Mouse (Mus musculus): ENCODE measurements around the gene Klc1. TPM values are rescaled to one million over a fixed set of nuclear protein-coding genes. Genes with fewer than 3 reads are reported as not detected.

The Klc1 gene
- total and polyA plus RNA-seq, 2 experiments, result 17.4 to 18.8 TPM

DNA sequence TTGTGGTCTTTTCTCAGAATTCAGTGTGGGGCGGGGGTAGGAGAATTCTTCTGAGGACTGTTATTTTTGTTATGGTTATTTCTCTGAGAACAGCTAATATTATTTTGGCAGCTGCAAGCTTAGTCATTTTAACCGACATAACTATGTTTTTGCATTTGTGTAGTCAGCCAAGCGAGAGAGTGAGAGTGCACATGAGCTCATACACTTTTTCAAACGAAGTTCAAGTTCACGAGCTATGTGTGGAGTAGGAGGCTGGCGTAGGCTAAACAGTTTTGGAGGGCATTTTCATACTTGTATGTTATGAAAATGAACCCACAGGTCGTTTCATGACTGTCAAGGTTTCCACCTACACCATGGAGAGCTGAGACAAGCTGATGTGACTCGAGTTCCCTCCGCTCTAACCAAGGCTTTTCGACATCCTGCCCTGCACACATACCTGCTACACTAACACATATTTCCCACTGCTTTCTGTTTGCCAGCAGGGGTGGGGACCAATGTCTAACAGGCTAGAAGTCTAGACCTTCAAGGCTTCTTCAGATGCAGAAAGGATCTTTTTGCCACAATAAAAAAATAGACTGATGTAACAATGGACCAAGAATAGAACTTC is 9.8 kb downstream of the Klc1 start:
- Histone ChIP-seq H3K27me3 (ENCODE audit: control insufficient read depth, insufficient read depth, low read length) (no peaks in the 10 kb centered on the region), H3K4me3 (ENCODE audit: insufficient read depth, low read depth, low read length) (no peak overlapping the region), H3K4me1 (ENCODE audit: control insufficient read depth, insufficient read depth, low read length) (peaks cover 3% of the 10 kb centered on the region; the same call in 1 of the 2 replicates), H3K9ac (ENCODE audit: low read depth, low read length) (no peak overlapping the region), H3K36me3 (ENCODE audit: control insufficient read depth, insufficient read depth, low read length) (peaks cover 9% of the 10 kb centered on the region; the same call in 1 of the 2 replicates), H3K27ac (replicated peaks; ENCODE audit: insufficient read depth, low read depth, low read length) (no peak overlapping the region), H3K79me2 (ENCODE audit: control insufficient read depth, insufficient read depth, low read length) (peaks cover 34% of the 10 kb centered on the region)
- no peak for DNase-seq (ENCODE audit: extremely low read depth, low read depth, low spot score)
- TF ChIP-seq POLR2A (IDR thresholded peaks at IDR 0.05; ENCODE audit: extremely low read depth, insufficient read depth, low read length), result no peak
- TF ChIP-seq CTCF (IDR thresholded peaks at IDR 0.05; ENCODE audit: low read depth, low read length), result no peak
- WGBS, result 93% methylated on average over 10 of the region's 10 CpGs

DNA sequence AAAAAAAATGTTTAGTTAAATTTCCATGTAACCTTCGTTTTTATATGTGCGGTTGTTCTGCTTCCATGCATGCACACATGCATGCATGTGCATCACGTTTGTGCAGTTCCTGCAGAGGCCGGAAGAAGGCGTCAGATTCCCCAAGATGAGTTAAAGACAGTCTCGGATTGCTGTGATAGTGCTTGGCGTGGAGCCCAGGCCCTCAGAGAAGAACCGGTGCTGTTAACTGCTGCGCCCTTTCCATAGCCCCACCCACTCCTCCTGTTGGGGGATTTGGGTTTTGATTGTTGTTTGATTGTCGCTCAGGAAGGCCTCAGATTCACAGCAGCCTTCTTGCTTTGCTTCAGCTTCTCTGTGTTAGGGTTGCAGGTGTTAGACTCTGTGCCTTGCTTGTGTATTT is 10.7 kb downstream of the Klc1 start:
- Histone ChIP-seq H3K4me1 (ENCODE audit: control insufficient read depth, insufficient read depth, low read length) (peaks cover 3% of the 10 kb centered on the region; the same call in 1 of the 2 replicates), H3K79me2 (ENCODE audit: control insufficient read depth, insufficient read depth, low read length) (peaks cover 28% of the 10 kb centered on the region), H3K36me3 (ENCODE audit: control insufficient read depth, insufficient read depth, low read length) (peaks cover 9% of the 10 kb centered on the region; the same call in 1 of the 2 replicates), H3K9ac (ENCODE audit: low read depth, low read length) (no peak overlapping the region), H3K27ac (replicated peaks; ENCODE audit: insufficient read depth, low read depth, low read length) (no peak overlapping the region), H3K27me3 (ENCODE audit: control insufficient read depth, insufficient read depth, low read length) (no peaks in the 10 kb centered on the region), H3K4me3 (ENCODE audit: insufficient read depth, low read depth, low read length) (no peak overlapping the region)
- DNase-seq (ENCODE audit: extremely low read depth, low read depth, low spot score), result no peak
- TF ChIP-seq POLR2A (IDR thresholded peaks at IDR 0.05; ENCODE audit: extremely low read depth, insufficient read depth, low read length) (no peak), CTCF (IDR thresholded peaks at IDR 0.05; ENCODE audit: low read depth, low read length) (peak; percentile 30; the same call in 1 of the 2 replicates)
- 67% methylated on average over 10 of the region's 10 CpGs for WGBS

DNA sequence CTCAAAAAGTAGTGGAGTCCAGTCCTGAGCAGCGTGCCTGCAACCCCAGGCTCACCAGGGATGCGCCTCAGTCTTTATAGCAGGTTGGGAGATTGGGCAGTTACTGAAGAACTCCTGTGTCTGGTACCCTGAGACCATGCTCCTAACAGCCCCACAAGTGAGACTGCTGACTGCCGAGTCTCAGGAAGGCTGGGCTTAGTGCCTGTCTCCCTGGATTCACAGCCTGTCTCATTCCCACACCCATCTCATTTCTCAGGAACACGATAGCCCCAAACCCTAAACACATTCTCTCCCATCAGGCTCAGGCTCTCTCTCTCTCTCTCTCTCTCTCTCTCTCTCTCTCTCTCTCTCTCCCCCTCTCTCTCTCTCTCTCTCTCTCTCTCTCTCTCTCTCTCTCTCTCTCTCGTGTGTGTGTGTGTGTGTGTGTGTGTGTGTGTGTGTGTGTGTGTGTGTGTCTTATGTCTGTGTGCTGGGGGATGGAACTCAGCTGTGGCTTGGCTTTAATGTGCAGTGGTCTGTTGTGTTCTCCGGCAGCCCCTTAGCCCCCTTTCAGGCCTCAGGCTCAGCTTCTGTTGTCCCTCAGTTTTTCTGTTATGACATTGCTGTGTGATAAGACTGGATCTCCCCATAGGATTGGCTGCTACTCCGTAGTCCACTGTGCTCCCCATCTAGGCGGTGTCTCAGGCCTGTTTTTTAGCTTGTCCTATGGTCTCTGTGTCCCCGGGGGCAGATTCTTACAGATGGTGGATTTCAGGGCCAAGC is 11.3 kb downstream of the Klc1 start:
- Histone ChIP-seq H3K79me2 (ENCODE audit: control insufficient read depth, insufficient read depth, low read length) (peaks cover 25% of the 10 kb centered on the region; the same call in 1 of the 2 replicates), H3K9ac (ENCODE audit: low read depth, low read length) (no peak overlapping the region), H3K4me3 (ENCODE audit: insufficient read depth, low read depth, low read length) (no peak overlapping the region), H3K27ac (replicated peaks; ENCODE audit: insufficient read depth, low read depth, low read length) (no peak overlapping the region), H3K4me1 (ENCODE audit: control insufficient read depth, insufficient read depth, low read length) (peaks cover 3% of the 10 kb centered on the region; the same call in 1 of the 2 replicates), H3K36me3 (ENCODE audit: control insufficient read depth, insufficient read depth, low read length) (peaks cover 9% of the 10 kb centered on the region; the same call in 1 of the 2 replicates), H3K27me3 (ENCODE audit: control insufficient read depth, insufficient read depth, low read length) (no peaks in the 10 kb centered on the region)
- no peak for DNase-seq (ENCODE audit: extremely low read depth, low read depth, low spot score)
- 82% methylated on average over 8 of the region's 9 CpGs for WGBS
- TF ChIP-seq CTCF (IDR thresholded peaks at IDR 0.05; ENCODE audit: low read depth, low read length) (no peak), POLR2A (IDR thresholded peaks at IDR 0.05; ENCODE audit: extremely low read depth, insufficient read depth, low read length) (no peak)

DNA sequence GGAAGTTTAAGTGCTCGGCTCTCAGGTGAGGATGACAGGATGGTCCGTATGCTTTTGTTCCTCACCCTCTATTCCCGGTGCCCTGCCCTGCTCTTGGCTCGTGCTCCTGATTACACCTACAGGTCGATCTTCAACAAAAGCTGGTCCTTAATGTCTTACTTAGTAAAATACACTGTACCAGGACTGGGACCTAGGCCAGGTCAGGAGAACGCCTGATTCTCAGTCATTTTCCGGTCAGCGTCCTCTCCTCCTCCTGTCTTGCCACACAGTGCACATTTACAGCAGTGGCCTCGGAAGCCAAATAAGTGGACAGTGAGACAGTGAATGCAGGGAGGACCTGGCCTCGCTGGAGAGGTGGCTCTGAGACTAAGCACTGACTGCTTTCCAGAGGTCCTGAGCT is 12.0 kb downstream of the Klc1 start:
- Histone ChIP-seq H3K27me3 (ENCODE audit: control insufficient read depth, insufficient read depth, low read length) (no peaks in the 10 kb centered on the region), H3K79me2 (ENCODE audit: control insufficient read depth, insufficient read depth, low read length) (peaks cover 21% of the 10 kb centered on the region; the same call in 1 of the 2 replicates), H3K27ac (replicated peaks; ENCODE audit: insufficient read depth, low read depth, low read length) (no peak overlapping the region), H3K9ac (ENCODE audit: low read depth, low read length) (no peak overlapping the region), H3K4me1 (ENCODE audit: control insufficient read depth, insufficient read depth, low read length) (peaks cover under 1% of the 10 kb centered on the region; the same call in 1 of the 2 replicates), H3K36me3 (ENCODE audit: control insufficient read depth, insufficient read depth, low read length) (peaks cover 13% of the 10 kb centered on the region; the same call in 1 of the 2 replicates), H3K4me3 (ENCODE audit: insufficient read depth, low read depth, low read length) (no peak overlapping the region)
- DNase-seq (ENCODE audit: extremely low read depth, low read depth, low spot score), result peak; percentile 50
- 76% methylated on average over 10 of the region's 10 CpGs for WGBS
- no peak for TF ChIP-seq POLR2A (IDR thresholded peaks at IDR 0.05; ENCODE audit: extremely low read depth, insufficient read depth, low read length)
- TF ChIP-seq CTCF (IDR thresholded peaks at IDR 0.05; ENCODE audit: low read depth, low read length), result no peak

DNA sequence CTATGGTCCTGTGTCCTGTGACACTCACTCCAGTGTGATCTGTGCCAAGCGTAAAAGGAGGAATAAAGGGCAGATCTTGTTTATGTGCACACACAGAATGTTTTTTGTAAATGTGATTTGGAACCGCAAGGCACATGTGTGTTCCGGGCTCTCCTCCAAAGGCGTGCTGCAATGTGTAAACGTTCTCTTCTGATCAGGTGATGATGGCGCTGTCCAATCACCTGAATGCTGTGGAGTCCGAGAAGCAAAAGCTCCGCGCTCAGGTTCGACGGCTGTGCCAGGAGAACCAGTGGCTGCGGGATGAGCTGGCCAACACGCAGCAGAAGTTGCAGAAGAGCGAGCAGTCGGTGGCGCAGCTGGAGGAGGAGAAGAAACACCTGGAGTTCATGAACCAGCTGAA is 15.5 kb downstream of the Klc1 start:
- whole genome bisulfite sequencing, result 77% methylated on average over 16 of the region's 16 CpGs
- Histone ChIP-seq H3K27ac (replicated peaks; ENCODE audit: insufficient read depth, low read depth, low read length) (no peak overlapping the region), H3K36me3 (ENCODE audit: control insufficient read depth, insufficient read depth, low read length) (peaks cover 41% of the 10 kb centered on the region)

More for the DNA sequence above, 15.5 kb downstream of the Klc1 start:
- peak; percentile 79 for DNase-seq (ENCODE audit: extremely low read depth, low read depth, low spot score)
- no peak overlapping the region for H3K4me3 ChIP-seq (ENCODE audit: insufficient read depth, low read depth, low read length)
- no peaks in the 10 kb centered on the region for H3K27me3 ChIP-seq (ENCODE audit: control insufficient read depth, insufficient read depth, low read length)
- TF ChIP-seq CTCF (IDR thresholded peaks at IDR 0.05; ENCODE audit: low read depth, low read length), result no peak
- TF ChIP-seq POLR2A (IDR thresholded peaks at IDR 0.05; ENCODE audit: extremely low read depth, insufficient read depth, low read length), result no peak
- H3K9ac ChIP-seq (ENCODE audit: low read depth, low read length), result no peak overlapping the region
- H3K4me1 ChIP-seq (ENCODE audit: control insufficient read depth, insufficient read depth, low read length), result no peaks in the 10 kb centered on the region
- peaks cover 8% of the 10 kb centered on the region; the same call in 1 of the 2 replicates for H3K79me2 ChIP-seq (ENCODE audit: control insufficient read depth, insufficient read depth, low read length)

Data from liver, adult 2 months (tissue).